Mouse (Mus musculus): Measurements from ENCODE around the gene Dnajb4. TPM values are rescaled to one million over a fixed set of nuclear protein-coding genes. Genes with fewer than 3 reads are reported as not detected.

The Dnajb4 gene
- polyA plus RNA-seq, 1 experiment from 2014 or later: 26.4 TPM

DNA sequence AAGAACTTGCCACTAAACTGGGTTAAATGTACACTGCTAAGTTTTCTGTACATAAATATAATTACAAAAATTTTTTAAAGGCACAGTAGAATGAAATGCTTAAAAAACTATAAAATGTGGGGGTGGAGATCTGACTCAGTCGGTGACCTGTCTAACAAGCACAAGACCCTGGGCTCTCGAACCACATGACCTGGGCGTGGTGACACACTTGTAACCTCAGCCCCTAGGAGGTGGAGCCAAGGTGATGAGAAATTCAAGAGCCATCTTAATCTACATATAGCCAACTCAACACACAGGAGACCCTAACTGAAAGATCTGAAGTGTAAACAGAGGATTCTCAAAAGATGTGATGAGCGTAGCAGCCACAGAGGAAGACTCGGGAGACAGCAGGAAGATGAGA is 56.0 kb downstream of the Dnajb4 start:
- Histone ChIP-seq H3K4me2 (replicated peaks; ENCODE audit: low read depth) (no peak overlapping the region), H3K27me3 (ENCODE audit: control insufficient read depth, insufficient read depth, low read length) (no peaks in the 10 kb centered on the region), H3K4me1 (replicated peaks; ENCODE audit: control insufficient read depth, insufficient read depth) (no peaks in the 10 kb centered on the region), H3K36me3 (ENCODE audit: control insufficient read depth, insufficient read depth, low read length) (no peaks in the 10 kb centered on the region), H3K9me3 (ENCODE audit: control insufficient read depth, low read length) (no peaks in the 10 kb centered on the region), H3K4me3 (ENCODE audit: low read depth, low read length) (no peak overlapping the region), H3K9ac (ENCODE audit: low read length) (no peak overlapping the region), H3K27ac (replicated peaks) (no peak overlapping the region)
- WGBS: 83% methylated on average over 5 of the region's 5 CpGs
- DNase-seq (ENCODE audit: low spot score) (no peak), ATAC-seq (ENCODE audit: low FRiP score, low TSS enrichment) (no peak)
- no peak for TF ChIP-seq CTCF (IDR thresholded peaks at IDR 0.05; ENCODE audit: low read depth)
- TF ChIP-seq EP300 (optimal IDR thresholded peaks at IDR 0.05): no peak

DNA sequence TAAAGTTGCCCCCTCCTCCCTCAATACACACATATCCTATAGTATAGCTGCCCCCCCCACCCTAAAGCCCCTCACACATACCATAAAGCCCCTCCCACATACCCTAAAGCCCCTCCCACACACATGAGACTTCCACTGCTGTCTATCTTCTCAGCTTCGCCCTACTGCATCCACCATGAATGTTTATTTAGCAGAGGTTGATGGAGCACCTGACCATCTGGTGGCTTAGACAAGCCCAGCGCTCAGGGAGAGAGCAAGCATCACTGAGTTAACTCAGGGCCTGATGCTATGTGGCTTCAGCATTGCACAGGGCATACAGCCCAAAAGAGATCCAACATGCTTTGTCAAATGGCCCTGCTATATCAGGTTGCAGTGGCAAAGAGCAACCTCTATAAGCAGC is 57.0 kb downstream of the Dnajb4 start:
- H3K4me3 ChIP-seq (ENCODE audit: low read depth, low read length): no peak overlapping the region
- no peaks in the 10 kb centered on the region for H3K9me3 ChIP-seq (ENCODE audit: control insufficient read depth, low read length)
- DNase-seq (ENCODE audit: low spot score): no peak
- ATAC-seq (ENCODE audit: low FRiP score, low TSS enrichment): no peak
- H3K27ac ChIP-seq (replicated peaks): no peak overlapping the region
- 55% methylated on average over 2 of the region's 2 CpGs for WGBS
- H3K27me3 ChIP-seq (ENCODE audit: control insufficient read depth, insufficient read depth, low read length): no peaks in the 10 kb centered on the region
- TF ChIP-seq CTCF (IDR thresholded peaks at IDR 0.05; ENCODE audit: low read depth) (no peak), EP300 (optimal IDR thresholded peaks at IDR 0.05) (no peak)
- no peak overlapping the region for H3K4me2 ChIP-seq (replicated peaks; ENCODE audit: low read depth)
- H3K4me1 ChIP-seq (replicated peaks; ENCODE audit: control insufficient read depth, insufficient read depth): no peaks in the 10 kb centered on the region
- H3K36me3 ChIP-seq (ENCODE audit: control insufficient read depth, insufficient read depth, low read length): no peaks in the 10 kb centered on the region
- no peak overlapping the region for H3K9ac ChIP-seq (ENCODE audit: low read length)

- no peak overlapping the region for H3K4me2 ChIP-seq (replicated peaks; ENCODE audit: low read depth)
- no peaks in the 10 kb centered on the region for H3K36me3 ChIP-seq (ENCODE audit: control insufficient read depth, insufficient read depth, low read length)
- no peak for DNase-seq (ENCODE audit: low spot score)
- no peak for TF ChIP-seq EP300 (optimal IDR thresholded peaks at IDR 0.05)
- no peak for TF ChIP-seq CTCF (IDR thresholded peaks at IDR 0.05; ENCODE audit: low read depth)
- peak overlapping the region; percentile 30; the same call in 1 of the 2 replicates for H3K27ac ChIP-seq (replicated peaks)
- no peaks in the 10 kb centered on the region for H3K4me1 ChIP-seq (replicated peaks; ENCODE audit: control insufficient read depth, insufficient read depth)
- H3K9me3 ChIP-seq (ENCODE audit: control insufficient read depth, low read length): no peaks in the 10 kb centered on the region
- peak; percentile 31 for ATAC-seq (ENCODE audit: low FRiP score, low TSS enrichment)
- peak overlapping the region; percentile 35; the same call in 1 of the 2 replicates for H3K9ac ChIP-seq (ENCODE audit: low read length)
- no peak overlapping the region for H3K4me3 ChIP-seq (ENCODE audit: low read depth, low read length)
- no peaks in the 10 kb centered on the region for H3K27me3 ChIP-seq (ENCODE audit: control insufficient read depth, insufficient read depth, low read length)
- WGBS: 95% methylated on average over 1 of the region's 1 CpGs
Observed at GRCm38 (mm10) chr3:152152483-152152804, 57.7 kb downstream of the Dnajb4 start.

DNA sequence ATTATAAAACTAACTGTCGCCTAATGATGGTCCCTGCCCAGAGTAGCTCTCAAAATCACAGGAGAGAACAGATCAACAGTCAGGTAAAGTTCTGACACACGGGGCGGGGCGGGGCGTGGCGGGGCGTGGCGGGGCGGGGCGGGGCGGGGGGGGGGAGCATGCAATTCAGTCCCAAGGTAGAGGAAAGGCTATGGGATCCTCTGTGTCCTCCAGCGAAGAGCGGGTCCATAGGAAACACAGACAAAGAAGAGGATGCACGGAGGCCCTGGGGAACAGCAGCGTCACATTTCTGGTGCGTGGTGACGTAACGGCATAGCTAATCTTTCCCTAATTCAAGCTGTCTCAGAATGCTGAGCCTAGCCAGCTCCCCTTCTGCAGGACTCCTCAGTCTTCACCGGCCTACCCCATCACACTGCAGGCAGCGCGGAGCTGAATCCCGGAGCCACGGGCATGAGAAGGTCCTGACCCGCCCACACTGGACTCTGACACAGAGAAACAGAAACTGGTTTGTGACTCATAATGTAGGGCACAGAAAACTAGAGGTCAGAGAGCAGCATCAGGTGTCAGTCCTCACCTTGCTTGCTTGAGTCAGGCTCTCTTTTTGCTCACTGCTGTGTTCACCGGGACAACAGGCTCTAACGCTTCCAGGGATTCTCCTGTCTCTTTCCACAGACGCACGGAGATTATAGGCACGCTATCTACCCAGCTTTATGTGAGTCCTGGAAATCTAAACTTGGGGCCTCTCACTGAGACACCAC is 58.2 kb downstream of the Dnajb4 start:
- Histone ChIP-seq H3K27me3 (ENCODE audit: control insufficient read depth, insufficient read depth, low read length) (no peaks in the 10 kb centered on the region), H3K36me3 (ENCODE audit: control insufficient read depth, insufficient read depth, low read length) (no peaks in the 10 kb centered on the region), H3K4me1 (replicated peaks; ENCODE audit: control insufficient read depth, insufficient read depth) (no peaks in the 10 kb centered on the region), H3K4me3 (ENCODE audit: low read depth, low read length) (no peak overlapping the region), H3K27ac (replicated peaks) (peak overlapping the region; percentile 30; the same call in 1 of the 2 replicates), H3K9me3 (ENCODE audit: control insufficient read depth, low read length) (no peaks in the 10 kb centered on the region), H3K4me2 (replicated peaks; ENCODE audit: low read depth) (0 out of 2 replicates have a peak overlapping the region, but pooled peaks have one; percentile 8), H3K9ac (ENCODE audit: low read length) (peak overlapping the region; percentile 35; the same call in 1 of the 2 replicates)
- peak; percentile 75 for DNase-seq (ENCODE audit: low spot score)
- WGBS: 57% methylated on average over 28 of the region's 29 CpGs
- ATAC-seq (ENCODE audit: low FRiP score, low TSS enrichment): peak; percentile 92
- no peak for TF ChIP-seq CTCF (IDR thresholded peaks at IDR 0.05; ENCODE audit: low read depth)
- no peak for TF ChIP-seq EP300 (optimal IDR thresholded peaks at IDR 0.05)

DNA sequence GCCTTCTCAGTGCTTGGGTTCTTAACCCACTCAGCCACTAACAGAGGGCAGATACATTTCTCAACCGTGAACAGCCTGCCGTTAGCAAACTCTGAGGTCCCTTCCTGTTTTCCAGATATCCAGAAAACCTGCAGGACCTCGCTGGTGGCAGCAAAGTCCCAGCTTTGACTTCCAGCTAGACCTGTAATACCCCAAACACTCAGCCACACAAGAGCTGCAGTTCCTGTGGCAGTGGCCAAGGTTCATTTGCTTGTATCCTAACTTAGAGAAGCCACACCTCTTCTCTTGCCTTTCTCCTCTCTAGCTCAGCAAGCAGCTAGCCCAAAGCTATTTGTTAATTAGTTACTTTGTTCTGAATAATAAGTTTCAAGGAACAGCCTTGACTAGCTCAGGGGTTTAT is 60.2 kb downstream of the Dnajb4 start:
- TF ChIP-seq EP300 (optimal IDR thresholded peaks at IDR 0.05): no peak
- no peak for TF ChIP-seq CTCF (IDR thresholded peaks at IDR 0.05; ENCODE audit: low read depth)
- peak; percentile 34 for DNase-seq (ENCODE audit: low spot score)
- Histone ChIP-seq H3K4me1 (replicated peaks; ENCODE audit: control insufficient read depth, insufficient read depth) (no peaks in the 10 kb centered on the region), H3K4me2 (replicated peaks; ENCODE audit: low read depth) (no peak overlapping the region), H3K9ac (ENCODE audit: low read length) (no peak overlapping the region), H3K27ac (replicated peaks) (no peak overlapping the region; the same call in 1 of the 2 replicates), H3K9me3 (ENCODE audit: control insufficient read depth, low read length) (no peaks in the 10 kb centered on the region), H3K4me3 (ENCODE audit: low read depth, low read length) (no peak overlapping the region), H3K27me3 (ENCODE audit: control insufficient read depth, insufficient read depth, low read length) (no peaks in the 10 kb centered on the region), H3K36me3 (ENCODE audit: control insufficient read depth, insufficient read depth, low read length) (no peaks in the 10 kb centered on the region)
- no peak for ATAC-seq (ENCODE audit: low FRiP score, low TSS enrichment)
- 42% methylated on average over 3 of the region's 3 CpGs for WGBS

DNA sequence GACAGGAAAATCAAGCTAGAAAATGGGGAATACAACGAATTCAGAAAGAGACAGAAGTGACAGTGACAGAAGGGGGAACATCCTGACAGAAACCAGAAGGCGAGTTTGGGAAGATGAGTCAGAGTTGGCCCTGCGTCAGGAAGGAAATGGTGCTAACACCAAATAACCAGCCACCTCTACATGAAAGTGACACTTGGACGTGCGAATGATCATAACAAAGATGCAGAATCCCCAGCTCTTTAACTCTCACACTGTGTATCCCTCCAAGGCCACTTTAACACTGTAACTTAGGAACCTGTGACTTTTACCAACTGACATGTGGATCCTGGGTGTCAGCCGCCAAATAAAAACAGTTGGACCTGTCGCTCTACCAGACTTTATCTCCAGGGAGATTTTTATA is 60.7 kb downstream of the Dnajb4 start:
- Histone ChIP-seq H3K36me3 (ENCODE audit: control insufficient read depth, insufficient read depth, low read length) (no peaks in the 10 kb centered on the region), H3K9me3 (ENCODE audit: control insufficient read depth, low read length) (no peaks in the 10 kb centered on the region), H3K27me3 (ENCODE audit: control insufficient read depth, insufficient read depth, low read length) (no peaks in the 10 kb centered on the region), H3K27ac (replicated peaks) (0 out of 2 replicates have a peak overlapping the region, but pooled peaks have one; percentile 45), H3K4me1 (replicated peaks; ENCODE audit: control insufficient read depth, insufficient read depth) (no peaks in the 10 kb centered on the region; the same call in 1 of the 2 replicates), H3K4me3 (ENCODE audit: low read depth, low read length) (no peak overlapping the region), H3K4me2 (replicated peaks; ENCODE audit: low read depth) (no peak overlapping the region), H3K9ac (ENCODE audit: low read length) (no peak overlapping the region)
- TF ChIP-seq EP300 (optimal IDR thresholded peaks at IDR 0.05): no peak
- TF ChIP-seq CTCF (IDR thresholded peaks at IDR 0.05; ENCODE audit: low read depth): no peak
- no peak for ATAC-seq (ENCODE audit: low FRiP score, low TSS enrichment)
- no peak for DNase-seq (ENCODE audit: low spot score)
- 59% methylated on average over 7 of the region's 7 CpGs for WGBS
